Mouse (Mus musculus): ENCODE data around the gene Ltbp2. TPM values are rescaled to one million over a fixed set of nuclear protein-coding genes. Genes with fewer than 3 reads are reported as not detected.

Gene Ltbp2
- total RNA-seq, 2 experiments from 2014 or later, result 1.3 TPM

DNA sequence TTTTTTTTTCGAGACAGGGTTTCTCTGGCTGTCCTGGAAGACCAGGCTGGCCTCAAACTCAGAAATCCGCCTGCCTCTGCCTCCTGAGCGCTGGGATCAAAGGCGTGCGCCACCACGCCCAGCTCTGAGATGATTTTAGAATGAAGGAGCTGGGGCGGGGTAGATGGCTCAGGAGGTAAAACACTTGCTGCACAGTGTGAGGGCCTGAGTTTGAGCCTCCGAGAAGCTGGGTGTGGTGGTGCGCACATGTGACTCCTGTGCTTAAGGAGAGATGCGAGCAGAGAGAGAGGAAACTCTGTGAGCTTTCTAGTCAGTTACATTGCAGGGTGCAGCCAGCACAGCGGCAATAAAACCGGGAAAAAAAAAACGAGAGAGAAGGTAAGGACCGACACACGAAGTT lies 110.8 kb downstream of the Ltbp2 start:
- no peak for DNase-seq (ENCODE audit: low spot score in 2 of 2)

DNA sequence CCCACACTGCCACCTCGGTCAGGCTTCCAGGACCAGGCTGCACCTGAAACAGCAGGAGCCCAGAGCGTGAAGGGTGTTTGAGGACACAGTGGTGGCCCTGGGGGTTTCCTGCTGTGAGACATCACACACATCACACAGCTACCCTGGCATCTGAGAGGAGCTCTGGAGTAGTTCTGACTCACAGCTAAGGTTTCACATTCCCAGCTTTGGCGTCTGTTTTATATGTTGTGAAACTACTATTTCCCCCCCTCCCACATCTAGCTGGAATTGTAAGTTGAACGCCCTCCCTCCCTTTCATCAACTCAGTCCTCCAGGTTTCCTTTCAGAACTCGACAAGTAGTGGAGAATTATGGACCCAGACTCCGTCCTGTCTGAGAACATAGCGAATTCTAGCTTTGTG lies 111.6 kb downstream of the Ltbp2 start:
- DNase-seq (ENCODE audit: low spot score in 2 of 2), result no peak

DNA sequence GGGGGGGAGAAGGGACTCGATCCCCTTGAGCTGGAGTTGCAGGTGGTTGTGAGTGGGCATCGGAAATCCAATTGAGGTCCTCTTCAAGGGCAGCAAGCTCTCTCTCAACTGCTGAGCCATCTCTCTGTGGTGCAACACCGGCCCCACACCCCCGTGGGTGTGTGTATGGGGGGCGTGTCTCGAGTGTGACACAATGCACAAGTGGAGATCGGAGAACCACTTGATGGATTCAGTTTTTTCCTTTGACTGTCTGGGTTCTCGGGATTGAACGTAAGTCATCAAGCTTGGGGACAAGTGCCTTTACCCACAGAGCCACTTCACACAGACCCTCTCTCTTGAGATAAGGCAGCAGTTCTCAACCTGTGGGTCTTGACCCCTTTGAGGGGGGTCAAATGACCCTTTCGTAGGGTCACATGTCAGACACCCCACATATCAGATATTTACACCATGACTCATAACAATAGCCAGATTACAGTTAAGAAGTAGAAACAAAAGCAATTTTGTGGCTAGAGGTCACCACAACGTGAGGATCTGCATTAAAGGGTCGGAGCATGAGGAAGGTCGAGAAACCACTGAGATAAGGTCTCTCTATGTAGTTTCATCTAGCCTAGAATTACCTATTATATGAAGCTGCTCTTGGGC lies 112.6 kb downstream of the Ltbp2 start:
- DNase-seq (ENCODE audit: low spot score in 2 of 2), result no peak

DNA sequence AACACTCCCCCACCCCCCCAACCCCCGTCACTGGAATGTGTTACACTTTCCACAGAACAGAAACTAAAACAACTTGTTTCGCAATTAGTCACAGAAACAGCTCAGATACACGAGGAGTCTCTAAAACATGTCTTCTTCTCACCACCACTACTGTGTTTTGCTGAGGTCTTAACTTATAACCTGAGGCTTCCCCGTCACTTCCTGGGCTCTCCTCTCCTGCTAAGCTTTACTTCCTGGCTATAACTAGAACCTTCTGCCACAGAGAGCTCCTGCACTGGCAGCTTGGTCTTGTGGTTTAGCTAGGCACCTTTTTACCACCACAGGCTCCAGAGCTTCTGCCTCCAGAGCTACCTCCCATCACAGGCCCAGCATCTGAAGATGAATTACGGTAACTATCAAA lies 113.8 kb downstream of the Ltbp2 start:
- DNase-seq (ENCODE audit: low spot score in 2 of 2), result no peak

DNA sequence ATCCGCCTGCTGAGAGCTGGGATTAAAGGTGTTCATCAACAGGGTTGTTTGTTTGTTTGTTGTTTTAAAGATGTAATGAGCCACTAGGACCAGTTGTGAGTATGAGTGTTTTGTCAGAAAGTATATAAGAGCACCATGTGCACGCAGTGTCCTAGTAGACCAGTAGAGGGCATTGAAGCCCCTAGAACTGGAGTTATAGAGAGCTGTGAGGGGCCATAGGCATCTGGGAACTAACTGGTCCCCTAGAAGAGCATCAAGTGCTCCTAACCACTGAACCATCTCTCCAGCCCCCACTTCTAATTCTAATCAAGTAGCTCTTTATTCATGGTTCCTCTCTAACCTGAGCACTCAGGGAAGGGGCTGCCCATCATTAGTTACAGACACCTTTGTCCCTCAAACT lies 117.3 kb downstream of the Ltbp2 start:
- no peak for DNase-seq (ENCODE audit: low spot score in 2 of 2)

DNA sequence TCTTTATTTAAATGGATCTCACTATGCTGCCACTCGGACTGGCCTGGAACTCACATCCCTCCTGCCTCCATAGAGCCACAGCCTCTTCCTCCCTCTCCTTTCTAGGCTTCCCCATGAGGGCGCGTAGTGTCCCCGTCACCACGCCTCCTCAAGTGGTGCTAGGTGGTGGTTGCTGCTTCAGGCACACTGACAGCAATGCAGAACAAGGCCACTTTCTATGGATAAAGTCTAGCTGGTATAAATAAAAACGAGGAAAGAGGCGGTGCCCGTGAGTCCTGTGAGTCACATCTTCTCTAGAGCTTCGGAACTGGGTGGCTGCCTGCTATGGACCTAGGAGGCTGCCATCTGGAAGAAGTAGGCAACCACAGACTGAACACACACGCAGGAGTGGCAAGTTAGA lies 120.3 kb downstream of the Ltbp2 start:
- no peak for DNase-seq (ENCODE audit: low spot score in 2 of 2)

DNA sequence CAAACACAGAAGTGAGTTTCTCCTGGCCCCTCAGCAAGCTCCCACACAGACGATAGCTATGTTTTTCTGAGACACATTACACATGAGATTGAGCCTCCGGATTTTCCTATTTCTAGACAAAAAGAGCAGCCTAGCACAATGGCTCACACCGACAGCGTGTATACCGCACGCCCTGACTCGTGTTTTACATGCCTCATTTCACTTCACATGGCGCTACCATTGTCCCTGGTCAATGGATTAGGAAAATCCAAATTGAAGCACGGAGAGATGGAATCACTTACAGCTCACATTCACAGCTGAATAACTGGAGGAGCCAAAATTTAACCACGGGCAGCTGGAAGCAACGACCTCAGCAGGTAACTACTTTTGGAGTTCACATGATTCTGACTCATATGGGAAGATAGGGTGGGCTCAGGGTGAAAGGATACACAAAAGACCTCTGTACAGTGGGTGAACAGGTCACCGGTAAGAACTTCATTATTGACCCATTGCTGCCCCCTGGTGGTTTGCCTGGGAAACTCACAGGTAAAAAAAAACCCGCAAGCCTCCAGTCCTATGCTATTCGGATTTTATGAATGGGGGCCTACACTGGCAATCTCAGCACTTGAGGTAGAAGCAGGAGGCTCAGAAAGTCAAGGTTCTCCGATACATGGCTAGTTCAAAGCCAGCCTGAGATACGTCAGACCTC lies 121.2 kb downstream of the Ltbp2 start:
- peak; percentile 78 for DNase-seq (ENCODE audit: low spot score in 2 of 2)

DNA sequence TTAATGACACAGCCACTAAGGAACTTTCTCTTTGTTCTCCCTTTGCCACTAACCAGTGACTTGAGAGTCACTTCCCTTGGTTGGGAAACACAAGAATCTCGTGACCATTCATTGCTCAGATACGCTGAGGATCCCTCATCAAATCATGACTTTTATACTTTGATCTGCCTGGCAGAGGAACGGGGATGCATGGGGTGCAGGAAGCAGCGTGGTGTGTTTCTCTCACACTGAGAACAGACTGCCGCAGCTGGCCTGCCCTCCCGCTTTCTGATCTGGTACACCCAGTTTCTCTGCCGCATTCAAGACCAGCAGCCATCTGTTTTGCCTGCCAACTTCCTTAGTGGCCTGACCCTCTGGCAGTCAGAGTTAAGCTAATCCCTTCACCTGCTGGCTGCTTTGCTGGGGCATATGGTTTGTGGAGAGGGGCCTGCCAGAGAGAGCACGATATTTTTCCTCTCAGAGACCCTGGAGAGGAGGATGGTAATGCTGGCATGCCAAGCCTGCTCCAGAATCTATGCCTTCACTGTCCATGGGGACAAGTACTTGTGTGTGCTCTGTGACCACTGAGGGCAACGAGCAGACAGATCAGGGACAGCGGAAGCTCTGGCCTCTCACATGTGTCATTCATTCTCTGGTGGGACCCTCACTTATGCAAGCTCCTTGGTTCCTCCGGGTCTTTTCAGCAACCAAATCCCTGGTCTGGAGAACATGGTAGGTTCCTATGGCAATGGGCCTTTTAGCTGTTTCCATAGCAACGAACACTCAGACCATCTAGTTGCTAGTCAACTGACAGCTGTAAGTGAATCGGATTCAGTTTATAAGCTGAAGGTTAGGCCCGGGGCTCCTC lies 124.0 kb downstream of the Ltbp2 start:
- DNase-seq (ENCODE audit: low spot score in 2 of 2), result peak; percentile 53 to 57

DNA sequence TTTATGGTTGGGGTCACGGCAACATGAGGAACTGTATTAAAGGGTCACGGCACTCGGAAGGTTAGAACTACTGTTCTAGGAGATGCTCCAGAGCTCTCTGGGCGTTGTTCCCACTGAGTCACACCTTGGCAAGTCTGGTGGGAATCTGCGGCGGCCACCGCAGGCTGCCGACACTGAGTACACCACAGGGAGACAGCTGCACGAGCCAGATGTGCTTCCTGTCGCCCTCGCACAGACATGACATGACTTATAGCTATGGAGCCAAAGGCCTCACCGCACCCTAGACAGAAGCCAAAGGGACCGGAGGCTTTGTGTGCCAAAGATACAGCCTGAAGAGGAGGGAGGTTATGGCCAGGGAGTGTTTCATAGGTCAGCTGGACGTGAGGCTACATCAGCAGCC lies 125.7 kb downstream of the Ltbp2 start:
- DNase-seq (ENCODE audit: low spot score in 2 of 2), result no peak

DNA sequence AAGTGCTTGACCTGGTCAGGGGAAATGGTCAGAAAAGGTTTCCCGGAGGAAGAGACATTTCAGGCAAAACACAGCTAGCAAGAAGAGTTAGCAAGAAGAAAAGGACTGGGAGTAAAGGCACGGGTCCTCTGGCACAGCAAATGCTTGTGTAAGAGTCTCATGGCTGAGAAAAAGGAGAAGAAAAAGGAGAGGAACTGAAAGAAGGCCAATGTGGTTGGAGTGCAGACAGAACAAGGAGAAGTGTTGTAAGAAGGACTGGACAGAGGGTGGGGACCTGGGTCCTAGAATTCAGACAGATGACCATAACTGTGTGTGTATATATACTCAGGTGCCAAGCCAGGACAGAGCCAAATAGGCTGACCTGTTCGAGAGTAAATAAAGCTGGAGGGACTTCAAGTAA lies 128.2 kb downstream of the Ltbp2 start:
- no peak for DNase-seq (ENCODE audit: low spot score in 2 of 2)

DNA sequence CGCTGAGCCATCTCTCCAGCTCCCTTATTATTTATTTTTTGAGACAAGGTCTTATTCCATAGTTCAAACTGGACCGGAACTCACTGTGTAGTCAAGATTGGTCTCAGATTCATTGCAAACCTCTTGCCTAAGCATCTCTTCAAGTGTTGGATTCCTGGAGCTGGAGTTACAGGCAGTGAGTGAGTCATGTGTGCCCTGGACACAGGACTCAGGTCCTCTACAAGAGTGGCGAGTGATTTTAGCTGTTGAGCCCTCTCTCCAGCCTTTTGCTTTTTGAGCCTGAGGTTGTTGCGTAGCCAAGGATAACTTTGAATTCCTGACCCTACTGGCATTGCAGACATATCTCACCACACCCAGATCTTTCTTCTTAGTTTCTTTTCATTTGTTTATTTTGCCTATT lies 130.6 kb downstream of the Ltbp2 start:
- no peak for DNase-seq (ENCODE audit: low spot score in 2 of 2)

DNA sequence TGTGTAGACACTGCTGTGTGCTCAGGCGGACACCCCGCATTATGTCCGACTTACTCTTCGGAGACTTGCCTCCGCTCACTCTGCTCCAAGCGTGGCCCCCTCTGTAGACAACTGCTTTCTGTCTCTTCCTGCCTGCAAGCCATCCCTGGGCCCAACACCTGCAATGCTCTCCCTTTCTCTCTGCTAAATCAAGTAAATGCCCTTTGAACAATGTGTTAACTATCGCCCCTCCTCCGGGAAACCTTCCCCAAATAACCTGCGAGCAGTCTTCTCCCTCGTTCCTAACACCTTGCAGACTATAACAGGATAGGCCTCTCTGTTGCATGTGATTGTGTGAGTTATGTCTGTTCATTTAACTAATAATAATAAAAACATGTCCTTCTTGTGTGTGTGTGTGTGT lies 132.8 kb downstream of the Ltbp2 start:
- DNase-seq (ENCODE audit: low spot score in 2 of 2), result no peak

DNA sequence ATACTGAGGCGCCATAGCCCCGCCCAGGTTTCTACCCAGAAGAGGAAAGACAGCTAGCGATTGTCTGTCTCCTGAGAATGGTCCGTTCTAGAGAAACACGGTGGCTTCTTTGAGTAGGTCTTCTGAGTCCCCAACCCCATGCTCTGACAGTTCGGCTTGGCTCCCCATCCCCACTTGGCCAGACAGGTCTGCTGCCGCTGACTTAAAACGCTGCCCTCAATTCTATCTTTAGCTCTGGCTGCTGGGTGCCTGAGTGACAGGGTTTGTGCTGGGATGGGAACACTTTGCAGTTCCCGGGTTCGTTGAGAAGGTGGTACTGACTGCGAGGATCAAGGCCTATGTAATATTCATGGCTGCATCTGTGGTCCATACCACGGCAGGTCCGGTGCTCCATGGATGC lies 143.0 kb downstream of the Ltbp2 start:
- no peak for DNase-seq (ENCODE audit: low spot score in 2 of 2)

Other genes starting within 250 kb of the Ltbp2 start
- not detected for gene Vrtn, start 235.5 kb downstream of the Ltbp2 start, total RNA-seq (2021)
- gene Syndig1l, start 177.7 kb downstream of the Ltbp2 start, total RNA-seq (2021), result 10 to 100 TPM in 1 of 2 experiments, 1 to 10 TPM in 1; 9.2 to 10.7 TPM
- gene Npc2, start 103.4 kb downstream of the Ltbp2 start, total RNA-seq (2021), result 10 to 100 TPM; 36.7 to 38.0 TPM
- 10 to 100 TPM; 53.6 to 62.5 TPM for gene Isca2, start 103.3 kb downstream of the Ltbp2 start, total RNA-seq (2021)
- gene Fcf1, start 94.4 kb upstream of the Ltbp2 start, total RNA-seq (2021), result 10 to 100 TPM; 33.8 to 34.9 TPM
- 10 to 100 TPM; 79.5 to 91.8 TPM for gene Arel1, start 94.4 kb upstream of the Ltbp2 start, total RNA-seq (2021)
- 100 to 1,000 TPM; 120 to 131 TPM for gene Ylpm1, start 119.8 kb upstream of the Ltbp2 start, total RNA-seq (2021)
- gene Prox2, start 234.2 kb upstream of the Ltbp2 start, total RNA-seq (2021), result 1 to 10 TPM; 1.1 to 1.4 TPM
- gene Dlst, start 234.3 kb upstream of the Ltbp2 start, total RNA-seq (2021), result 100 to 1,000 TPM; 162 to 167 TPM

Data from layer of hippocampus, postnatal 10 days (tissue).